In the genomic region with DNA sequence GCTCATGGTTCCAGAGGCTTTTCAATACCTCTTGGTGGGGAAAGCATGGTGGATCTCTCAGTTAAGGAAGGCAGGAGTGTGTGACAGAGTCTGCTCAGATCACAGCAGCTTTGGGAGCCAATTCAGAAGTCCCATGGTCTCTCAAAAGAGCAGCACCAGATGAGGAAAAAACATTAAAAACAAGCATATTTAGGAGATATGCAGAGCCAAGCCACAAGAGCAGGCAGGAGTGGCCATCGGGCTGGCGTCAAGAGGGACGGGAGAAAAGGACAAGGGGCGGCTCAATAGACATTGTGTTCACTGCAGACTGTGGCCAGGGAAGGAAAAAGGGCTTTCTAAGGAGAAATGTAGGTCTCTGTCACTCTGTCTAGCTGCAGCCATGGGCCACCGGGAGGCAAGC, we compare ENCODE assay signal across 18 mouse cellular contexts.
"Had no signal": no experiment of that assay in that cellular context is flagged by ENCODE, and none has a peak within 500 bp of the region (broad histone marks: within the 10 kb centered on the region; RNA-seq: fewer than 3 reads in every experiment).

No protein-coding gene starts in this region.

- DNase-seq: kidney, adult 18-20 months; kidney, adult 9 months; kidney, postnatal 14 days; kidney, postnatal 4 days; layer of hippocampus, adult 9-11 months; layer of hippocampus, postnatal 36 days; liver, postnatal 0 days; lung, postnatal 10 days; lung, postnatal 36 days; midbrain, embryonic 14.5 days; thymus, adult 2 months; thymus, postnatal 14 days; thymus, postnatal 4 days had no signal

- H3K27ac ChIP-seq: liver, embryonic 14.5 days; lung, embryonic 15.5 days had no signal

- H3K9me3 ChIP-seq: lung, embryonic 15.5 days had no signal

- ATAC-seq: intestine, embryonic 16.5 days; liver, postnatal 0 days had no signal

- H3K4me3 ChIP-seq: lung, embryonic 15.5 days had no signal

- H3K4me2 ChIP-seq: liver, embryonic 11.5 days; lung, embryonic 15.5 days; midbrain, embryonic 11.5 days had no signal

- H3K9ac ChIP-seq: liver, embryonic 14.5 days; liver, postnatal 0 days; lung, embryonic 15.5 days had no signal

- H3K27me3 ChIP-seq: lung, embryonic 15.5 days had no signal
